In genomic region chr11:70843701-70844551, GRCm38 (mm10) we compare ENCODE assay signal across 7 mouse cellular contexts. TPM values are rescaled to one million over a fixed set of nuclear protein-coding genes. Genes with fewer than 3 reads are reported as not detected.
DNase-seq lines count a peak whose midpoint lies in the region; ATAC-seq and TF ChIP-seq lines count a peak whose summit lies in the region.

No protein-coding gene starts in this region.

- DNase-seq in gastrocnemius, adult 18-20 months (ENCODE audit: low spot score) = no peak

- H3K9ac ChIP-seq in heart, embryonic 11.5 days (ENCODE audit: low read depth, low read length) = peak overlapping the region; percentile 43
- peak overlapping the region; percentile 93 for H3K9ac ChIP-seq in limb, embryonic 13.5 days

- H3K4me1 ChIP-seq in megakaryocyte, embryonic 14.5 days = peaks cover 33% of the 10 kb centered on the region
- H3K4me1 ChIP-seq in cortical plate, adult 2 months (ENCODE audit: control insufficient read depth, insufficient read depth, low read length) = peaks cover 6% of the 10 kb centered on the region; the same call in 1 of the 2 replicates
- H3K4me1 ChIP-seq in heart, embryonic 11.5 days (ENCODE audit: control insufficient read depth, insufficient read depth, low read length) = peaks cover 8% of the 10 kb centered on the region
- peaks cover 21% of the 10 kb centered on the region for H3K4me1 ChIP-seq in limb, embryonic 13.5 days
- peaks cover 14% of the 10 kb centered on the region; the same call in 1 of the 2 replicates for H3K4me1 ChIP-seq in small intestine, adult 2 months (ENCODE audit: control insufficient read depth, insufficient read depth, insufficient read length, low read length)

- H3K36me3 ChIP-seq in megakaryocyte, embryonic 14.5 days (replicated peaks; ENCODE audit: low read length) = peaks cover 2% of the 10 kb centered on the region
- no peaks in the 10 kb centered on the region for H3K36me3 ChIP-seq in heart, embryonic 11.5 days (ENCODE audit: control insufficient read depth, insufficient read depth, low read length)
- no peaks in the 10 kb centered on the region for H3K36me3 ChIP-seq in limb, embryonic 13.5 days
- no peaks in the 10 kb centered on the region for H3K36me3 ChIP-seq in small intestine, adult 2 months (ENCODE audit: control insufficient read depth, insufficient read depth, low read length)

- peak overlapping the region; percentile 76 for H3K4me2 ChIP-seq in heart, embryonic 11.5 days
- peak overlapping the region; percentile 84 for H3K4me2 ChIP-seq in limb, embryonic 13.5 days (replicated peaks)

- H3K9me3 ChIP-seq in megakaryocyte, embryonic 14.5 days = no peaks in the 10 kb centered on the region
- no peaks in the 10 kb centered on the region for H3K9me3 ChIP-seq in heart, embryonic 11.5 days (replicated peaks; ENCODE audit: control insufficient read depth, low read length)
- no peaks in the 10 kb centered on the region for H3K9me3 ChIP-seq in limb, embryonic 13.5 days

- no peak for ATAC-seq in megakaryocyte, adult 5-6 weeks (ENCODE audit: poor library complexity, severe bottlenecking)
- ATAC-seq in heart, embryonic 11.5 days (replicated peaks; ENCODE audit: insufficient number of reproducible peaks, low FRiP score, low TSS enrichment) = no peak; the same call in 1 of the 2 replicates
- peak; percentile 64 for ATAC-seq in limb, embryonic 13.5 days (ENCODE audit: low FRiP score, low read depth)

- WGBS in heart, embryonic 11.5 days (ENCODE audit: insufficient replicate concordance) = 15% methylated on average over 12 of the region's 12 CpGs
- WGBS in limb, embryonic 13.5 days = 12% methylated on average over 12 of the region's 12 CpGs
- 16% methylated on average over 12 of the region's 12 CpGs for WGBS in small intestine, adult 2 months

- peaks cover 8% of the 10 kb centered on the region for H3K27me3 ChIP-seq in megakaryocyte, embryonic 14.5 days (replicated peaks)
- H3K27me3 ChIP-seq in heart, embryonic 11.5 days (ENCODE audit: control insufficient read depth, insufficient read depth, low read length) = no peaks in the 10 kb centered on the region
- H3K27me3 ChIP-seq in limb, embryonic 13.5 days = no peaks in the 10 kb centered on the region
- H3K27me3 ChIP-seq in small intestine, adult 2 months (ENCODE audit: control insufficient read depth, insufficient read depth, low read length) = no peaks in the 10 kb centered on the region

- TF ChIP-seq POLR2A in cortical plate, adult 2 months (IDR thresholded peaks at IDR 0.05; ENCODE audit: extremely low read depth, insufficient read depth, low read length) = no peak
- TF ChIP-seq POLR2A in small intestine, adult 2 months (IDR thresholded peaks at IDR 0.05; ENCODE audit: low read depth, low read length) = no peak

- peak overlapping the region; percentile 51; the same call in 1 of the 2 replicates for H3K27ac ChIP-seq in cortical plate, adult 2 months (ENCODE audit: insufficient read depth, low read length)
- peak overlapping the region; percentile 6; the same call in 1 of the 2 replicates for H3K27ac ChIP-seq in heart, embryonic 11.5 days (ENCODE audit: low read depth, low read length)
- H3K27ac ChIP-seq in limb, embryonic 13.5 days = peak overlapping the region; percentile 8
- H3K27ac ChIP-seq in small intestine, adult 2 months (ENCODE audit: insufficient read depth, low read depth, low read length) = peak overlapping the region; percentile 14

- TF ChIP-seq CTCF in cortical plate, adult 2 months (IDR thresholded peaks at IDR 0.05; ENCODE audit: extremely low read depth, insufficient read depth, low read length) = no peak
- TF ChIP-seq CTCF in small intestine, adult 2 months (IDR thresholded peaks at IDR 0.05; ENCODE audit: extremely low read depth, insufficient read length, insufficient replicate concordance, low read depth, low read length) = no peak

- peak overlapping the region; percentile 99 for H3K4me3 ChIP-seq in megakaryocyte, embryonic 14.5 days (replicated peaks)
- peak overlapping the region; percentile 100 for H3K4me3 ChIP-seq in cortical plate, adult 2 months (ENCODE audit: insufficient read depth, low read length)
- peak overlapping the region; percentile 97 for H3K4me3 ChIP-seq in heart, embryonic 11.5 days (ENCODE audit: low read depth, low read length)
- H3K4me3 ChIP-seq in limb, embryonic 13.5 days = peak overlapping the region; percentile 94
- H3K4me3 ChIP-seq in small intestine, adult 2 months (ENCODE audit: low read depth, low read length) = peak overlapping the region; percentile 91

RNA-seq across cellular contexts. Expression of gene Rabep1, which starts 0.7 kb away (rescaled TPM):
- polyA plus RNA-seq in megakaryocyte, embryonic 14.5 days (2012; ENCODE audit: insufficient read depth, low replicate concordance) = 2.9 and 29.2 TPM in 2 replicates
- 18.6 and 18.9 TPM in 2 replicates for total RNA-seq in megakaryocyte, adult 5-6 weeks (2015)
- 47.8 and 55.9 TPM in 2 replicates for total RNA-seq in megakaryocyte, adult 5-6 weeks (2017)
- polyA plus RNA-seq in cortical plate, adult 2 months (2012; rRNA removed) = 40.7 and 41.7 TPM in 2 replicates
- polyA plus RNA-seq in heart, embryonic 11.5 days (2014; fragmentation: Nextera tagmentation; extraction: Ambion mirVana) = 25.9 and 27.8 TPM in 2 replicates
- polyA plus RNA-seq in limb, embryonic 13.5 days (2015; fragmentation: Nextera tagmentation; extraction: Ambion mirVana) = 38.5 and 39.7 TPM in 2 replicates
- 1.1 and 1.7 TPM in 2 replicates for polyA plus RNA-seq in small intestine, adult 2 months (2012; rRNA removed)
- total RNA-seq in gastrocnemius, adult 18-20 months (2021) = 10 to 100 TPM; 36.6 to 39.7 TPM

RNA-seq across cellular contexts. Expression of gene Scimp, which starts 31.5 kb away (rescaled TPM):
- not detected in 2 replicates for polyA plus RNA-seq in megakaryocyte, embryonic 14.5 days (2012; ENCODE audit: insufficient read depth, low replicate concordance)
- 0.65 and 2.3 TPM in 2 replicates for total RNA-seq in megakaryocyte, adult 5-6 weeks (2015)
- 2.6 and 3.3 TPM in 2 replicates for total RNA-seq in megakaryocyte, adult 5-6 weeks (2017)
- polyA plus RNA-seq in cortical plate, adult 2 months (2012; rRNA removed) = 0.11 and 0.15 TPM in 2 replicates
- polyA plus RNA-seq in heart, embryonic 11.5 days (2014; fragmentation: Nextera tagmentation; extraction: Ambion mirVana) = 0.27 TPM in 1 of 2 replicates, not detected in the other
- 0.22 and 0.23 TPM in 2 replicates for polyA plus RNA-seq in limb, embryonic 13.5 days (2015; fragmentation: Nextera tagmentation; extraction: Ambion mirVana)
- polyA plus RNA-seq in small intestine, adult 2 months (2012; rRNA removed) = 0.70 and 0.94 TPM in 2 replicates
- not detected for total RNA-seq in gastrocnemius, adult 18-20 months (2021)
